Mouse (Mus musculus) limb, embryonic 14.5 days (tissue): ENCODE results near the gene Neu2. TPM values are rescaled to one million over a fixed set of nuclear protein-coding genes. Genes with fewer than 3 reads are reported as not detected.

Experiments
- ATAC-seq: fragments of 200-750 bp; cut with Nextera tagmentation; 2 replicates; pipeline ENCODE4 v1.8.0; 2017; ENCODE audit warnings: low read depth, moderate number of reproducible peaks, moderate TSS enrichment; ENCODE audit not compliant: low FRiP score
- DNase-seq: peaks from one replicate; pipeline ENCODE4 v3.0.0-alpha.2; 2015; ENCODE audit warnings: low spot score
- H3K27ac ChIP-seq: fragments of 300-500 bp; sonication (generic); replicated peaks from 2 replicates; pipeline ENCODE4 v1.5.1; 2014; ENCODE audit warnings: low read depth, mild to moderate bottlenecking, low read length, moderate library complexity, mixed read lengths
- H3K27me3 ChIP-seq: fragments of 300-500 bp; sonication (generic); 2 replicates; pipeline ENCODE4 v1.6.1; 2014; ENCODE audit warnings: low read length, mixed read lengths; ENCODE audit not compliant: control insufficient read depth, insufficient read depth
- H3K36me3 ChIP-seq: fragments of 300-500 bp; sonication (generic); 2 replicates; pipeline ENCODE4 v1.6.1; 2014; ENCODE audit warnings: mild to moderate bottlenecking, low read length, moderate library complexity, mixed read lengths; ENCODE audit not compliant: control insufficient read depth, insufficient read depth
- H3K4me1 ChIP-seq: fragments of 300-500 bp; sonication (generic); 2 replicates; pipeline ENCODE4 v1.6.1; 2014; ENCODE audit warnings: antibody characterized with exemption, low read length, mixed read lengths; ENCODE audit not compliant: control insufficient read depth, insufficient read depth
- H3K4me2 ChIP-seq: fragments of 300-500 bp; sonication (generic); replicated peaks from 2 replicates; pipeline ENCODE4 v1.6.1; 2014; ENCODE audit warnings: low read depth, mild to moderate bottlenecking, low read length, moderate library complexity; ENCODE audit not compliant: severe bottlenecking
- H3K4me3 ChIP-seq: fragments of 300-500 bp; sonication (generic); replicated peaks from 2 replicates; pipeline ENCODE4 v1.5.1; 2014; ENCODE audit warnings: low read length
- H3K9ac ChIP-seq: fragments of 300-500 bp; sonication (generic); 2 replicates; pipeline ENCODE4 v1.6.1; 2014; ENCODE audit warnings: mild to moderate bottlenecking, low read depth, low read length, moderate library complexity; ENCODE audit not compliant: severe bottlenecking
- H3K9me3 ChIP-seq: fragments of 300-500 bp; sonication (generic); 2 replicates; pipeline ENCODE4 v1.6.1; 2016; ENCODE audit warnings: low read length; ENCODE audit not compliant: control insufficient read depth
- POLR2A ChIP-seq: fragments of 200-500 bp; IDR thresholded peaks from 2 replicates; pipeline ENCODE4 v1.8.0; 2012; ENCODE audit warnings: inconsistent platforms, mild to moderate bottlenecking, moderate library complexity, borderline replicate concordance; ENCODE audit not compliant: insufficient read depth, insufficient read length; ENCODE audit errors: extremely low read depth
- WGBS: fragments of 180-500 bp; shearing (Covaris S2); extraction: QIAGEN DNeasy Blood & Tissue Kit; methylation state at CpG from one replicate; pipeline ENCODE4 v1.1.7; 2014; 5-methylcytosine and 5-hydroxymethylcytosine counted together
- polyA plus RNA-seq, 2 experiments: library from polyadenylated mRNA; depleted of rRNA in 1 of 2; stranded (reverse) in 1 of 2; unstranded in 1 of 2; fragments of >200 nt; fragmentation: Nextera tagmentation in 1 of 2; extraction: Ambion mirVana in 1 of 2; gene quantifications; 2 replicates each; pipeline versions ENCODE4 v1.2.1 to v1.2.3; 2012 to 2014

The Neu2 gene
- polyA plus RNA-seq, 2 experiments: 0.04 TPM; not detected in 1

GRCm38 (mm10) chr1:87578965-87579364 lies 69.3 kb downstream of the Neu2 start:
- Histone ChIP-seq H3K4me2 (no peak overlapping the region), H3K4me3 (no peak overlapping the region), H3K27ac (no peak overlapping the region), H3K9me3 (no peaks in the 10 kb centered on the region), H3K4me1 (peaks cover 9% of the 10 kb centered on the region), H3K9ac (no peak overlapping the region), H3K36me3 (no peaks in the 10 kb centered on the region), H3K27me3 (no peaks in the 10 kb centered on the region)
- TF ChIP-seq POLR2A: no peak
- ATAC-seq: no peak
- DNase-seq: no peak
- WGBS: 83% methylated on average over 6 of the region's 6 CpGs

GRCm38 (mm10) chr1:87580824-87581223 lies 71.1 kb downstream of the Neu2 start:
- Histone ChIP-seq H3K27ac (no peak overlapping the region), H3K4me1 (no peaks in the 10 kb centered on the region), H3K4me3 (no peak overlapping the region), H3K4me2 (no peak overlapping the region), H3K9ac (no peak overlapping the region), H3K27me3 (no peaks in the 10 kb centered on the region), H3K9me3 (no peaks in the 10 kb centered on the region), H3K36me3 (no peaks in the 10 kb centered on the region)
- DNase-seq (no peak), ATAC-seq (no peak)
- WGBS: 9% methylated on average over 3 of the region's 3 CpGs
- no peak for TF ChIP-seq POLR2A

- H3K36me3 ChIP-seq: no peaks in the 10 kb centered on the region
- DNase-seq (no peak), ATAC-seq (no peak)
- no peak overlapping the region for H3K4me2 ChIP-seq
- H3K9me3 ChIP-seq: no peaks in the 10 kb centered on the region
- no peaks in the 10 kb centered on the region for H3K4me1 ChIP-seq
- no peaks in the 10 kb centered on the region for H3K27me3 ChIP-seq
- TF ChIP-seq POLR2A: no peak
- H3K4me3 ChIP-seq: no peak overlapping the region
- 81% methylated on average over 7 of the region's 7 CpGs for WGBS
- H3K9ac ChIP-seq: no peak overlapping the region
- H3K27ac ChIP-seq: no peak overlapping the region
Measured at GRCm38 (mm10) chr1:87589162-87589561, 79.5 kb downstream of the Neu2 start.

DNA sequence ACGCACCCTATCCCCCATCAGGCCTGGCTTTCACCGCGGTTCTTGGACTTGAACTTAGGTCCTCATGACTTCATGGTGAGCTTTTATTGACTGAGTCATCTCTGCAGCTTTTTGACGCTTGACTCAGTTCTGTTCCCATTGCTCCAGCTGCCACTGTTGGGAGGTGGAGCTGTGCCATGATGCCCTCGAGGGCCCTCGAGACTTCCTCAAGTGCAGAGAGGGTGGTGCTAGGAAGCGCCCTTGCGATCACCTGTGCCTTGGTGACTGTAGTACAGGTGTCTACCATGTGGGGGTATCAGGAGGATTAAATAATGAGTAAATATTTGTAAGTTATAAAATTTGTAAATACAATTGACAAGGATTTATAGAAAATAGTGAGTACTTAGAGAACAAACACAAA lies 80.3 kb downstream of the Neu2 start:
- no peaks in the 10 kb centered on the region for H3K9me3 ChIP-seq
- no peak overlapping the region for H3K9ac ChIP-seq
- no peak overlapping the region for H3K4me2 ChIP-seq
- no peaks in the 10 kb centered on the region for H3K4me1 ChIP-seq
- TF ChIP-seq POLR2A: no peak
- 87% methylated on average over 8 of the region's 8 CpGs for WGBS
- DNase-seq (no peak), ATAC-seq (no peak)
- no peak overlapping the region for H3K27ac ChIP-seq
- no peaks in the 10 kb centered on the region for H3K27me3 ChIP-seq
- no peak overlapping the region for H3K4me3 ChIP-seq
- no peaks in the 10 kb centered on the region for H3K36me3 ChIP-seq

DNA sequence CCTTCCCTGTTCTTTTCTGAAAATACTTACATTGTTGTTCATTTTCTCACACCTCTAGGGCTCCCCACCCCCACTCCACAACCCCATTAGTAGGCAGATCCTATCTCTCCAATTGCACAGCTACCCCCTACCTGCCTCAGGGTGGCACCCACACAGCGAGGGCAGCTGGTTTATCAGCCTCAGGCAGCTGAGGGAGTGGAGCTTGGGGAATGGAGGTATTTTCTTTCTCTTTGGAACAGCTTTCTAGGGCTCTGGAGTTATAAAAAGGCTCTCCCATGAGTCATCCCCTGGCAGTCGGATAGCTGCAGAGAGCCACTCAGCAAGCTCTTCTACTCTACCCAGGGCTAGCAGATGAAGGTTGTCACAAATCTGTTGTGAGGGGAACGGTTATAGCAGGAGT lies 84.6 kb downstream of the Neu2 start:
- no peak for ATAC-seq
- H3K27ac ChIP-seq: no peak overlapping the region
- no peaks in the 10 kb centered on the region for H3K36me3 ChIP-seq
- H3K4me1 ChIP-seq: no peaks in the 10 kb centered on the region
- no peak overlapping the region for H3K4me2 ChIP-seq
- no peak overlapping the region for H3K9ac ChIP-seq
- no peaks in the 10 kb centered on the region for H3K27me3 ChIP-seq
- H3K4me3 ChIP-seq: no peak overlapping the region
- no peak for TF ChIP-seq POLR2A
- WGBS: 72% methylated on average over 3 of the region's 3 CpGs
- no peak for DNase-seq
- no peaks in the 10 kb centered on the region for H3K9me3 ChIP-seq

GRCm38 (mm10) chr1:87594671-87595070 lies 85.0 kb downstream of the Neu2 start:
- Histone ChIP-seq H3K9ac (no peak overlapping the region), H3K27me3 (no peaks in the 10 kb centered on the region), H3K9me3 (no peaks in the 10 kb centered on the region), H3K27ac (no peak overlapping the region), H3K4me3 (no peak overlapping the region), H3K4me2 (no peak overlapping the region), H3K4me1 (no peaks in the 10 kb centered on the region), H3K36me3 (no peaks in the 10 kb centered on the region)
- no peak for TF ChIP-seq POLR2A
- ATAC-seq (no peak), DNase-seq (no peak)
- 89% methylated on average over 10 of the region's 10 CpGs for WGBS
